In the genomic region with DNA sequence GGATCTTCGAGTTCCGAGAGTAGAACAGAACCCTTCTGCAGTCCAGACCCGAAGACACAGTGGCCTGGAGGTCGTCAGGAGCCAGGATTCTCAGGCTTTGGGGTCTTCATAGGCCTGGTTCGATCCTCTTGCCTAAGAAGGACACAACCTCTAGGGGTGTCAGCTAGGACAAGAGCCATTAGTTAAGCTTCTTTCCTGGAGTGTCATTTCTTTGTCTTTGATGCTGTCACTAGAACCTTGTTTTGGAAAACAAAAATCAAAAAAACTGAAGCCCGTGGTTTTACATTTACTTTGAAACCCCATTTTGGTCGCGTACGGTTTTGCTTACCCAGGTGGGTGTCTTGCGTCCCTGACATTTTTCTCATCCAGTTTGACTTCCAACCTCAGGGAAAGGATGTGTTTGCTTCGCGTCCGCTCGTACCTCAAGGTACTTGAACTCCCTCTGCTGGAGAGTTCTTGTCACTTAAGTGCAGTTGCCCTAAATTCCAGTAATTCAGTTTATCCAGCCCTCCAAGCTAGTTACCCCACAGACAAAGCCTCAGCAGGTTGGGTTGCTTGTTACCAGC, we compare ENCODE assay signal across 8 mouse cellular contexts. TPM values are rescaled to one million over a fixed set of nuclear protein-coding genes. Genes with fewer than 3 reads are reported as not detected.
DNase-seq lines count a peak whose midpoint lies in the region; ATAC-seq and TF ChIP-seq lines count a peak whose summit lies in the region.

No protein-coding gene starts in this region.

- peak; percentile 62 for TF ChIP-seq RAD21 in CH12.LX (IDR thresholded peaks at IDR 0.05; ENCODE audit: low read depth, low read length)

- TF ChIP-seq EP300 in CH12.LX (IDR thresholded peaks at IDR 0.05; ENCODE audit: low read length), result no peak
- TF ChIP-seq EP300 in liver, embryonic 14.5 days (IDR thresholded peaks at IDR 0.05; ENCODE audit: low read depth), result no peak

- peak; percentile 54 to 77 for TF ChIP-seq CTCF in CH12.LX (conservative IDR thresholded peaks at IDR 0.05 in 1 of 2, IDR thresholded peaks at IDR 0.05 in 1 of 2; ENCODE audit: low read depth in 2 of 2, low read length in 2 of 2)
- peak; percentile 71 for TF ChIP-seq CTCF in bone marrow, adult 2 months (IDR thresholded peaks at IDR 0.05; ENCODE audit: control insufficient read depth, insufficient read depth, low read length)
- TF ChIP-seq CTCF in liver, embryonic 14.5 days (IDR thresholded peaks at IDR 0.05; ENCODE audit: low read depth), result peak; percentile 89
- TF ChIP-seq CTCF in thymus, adult 2 months (IDR thresholded peaks at IDR 0.05; ENCODE audit: borderline replicate concordance, control insufficient read depth, extremely low read depth, insufficient read depth, low read length, poor library complexity), result no peak

- ATAC-seq in embryonic facial prominence, embryonic 13.5 days (ENCODE audit: insufficient number of reproducible peaks, insufficient read depth, low FRiP score, low TSS enrichment, low read depth), result no peak
- peak; percentile 47 for ATAC-seq in heart, embryonic 16.5 days (replicated peaks; ENCODE audit: extremely low read depth, insufficient read depth, low FRiP score)
- peak; percentile 58 for ATAC-seq in liver, embryonic 14.5 days (ENCODE audit: insufficient read depth)

- H3K4me3 ChIP-seq in CH12.LX (replicated peaks in 1 of 3; ENCODE audit: low read depth in 2 of 3, low read length in 2 of 3, poor library complexity in 1 of 3), result peak overlapping the region; percentile 72 to 99 (median 93)
- H3K4me3 ChIP-seq in bone marrow, adult 2 months (replicated peaks; ENCODE audit: control insufficient read depth, low read depth, low read length), result peak overlapping the region; percentile 73
- peak overlapping the region; percentile 74 for H3K4me3 ChIP-seq in embryonic facial prominence, embryonic 13.5 days
- H3K4me3 ChIP-seq in heart, embryonic 16.5 days (ENCODE audit: low read length), result peak overlapping the region; percentile 86
- H3K4me3 ChIP-seq in liver, embryonic 14.5 days (ENCODE audit: insufficient read depth in 1 of 2, low read depth in 2 of 2, low read length in 2 of 2), result peak overlapping the region; percentile 92 to 100
- peak overlapping the region; percentile 82 for H3K4me3 ChIP-seq in thymus, adult 2 months (ENCODE audit: control insufficient read depth, insufficient read depth, low read length)

- H3K9ac ChIP-seq in CH12.LX (ENCODE audit: insufficient read depth, low read depth), result peak overlapping the region; percentile 100
- H3K9ac ChIP-seq in embryonic facial prominence, embryonic 13.5 days, result peak overlapping the region; percentile 89
- H3K9ac ChIP-seq in heart, embryonic 16.5 days (ENCODE audit: low read length), result peak overlapping the region; percentile 91
- peak overlapping the region; percentile 98 for H3K9ac ChIP-seq in liver, embryonic 14.5 days (replicated peaks)

- in situ Hi-C loops in CH12.LX (cut with MboI; ENCODE audit: low pct_ligation_motif_present, low pct_unique_long_range_greater_than_20kb, low sequenced_read_pairs), result no loop called here

- H3K36me3 ChIP-seq in CH12.LX (replicated peaks in 1 of 2; ENCODE audit: control insufficient read depth in 1 of 2, insufficient read depth in 1 of 2, low read length in 1 of 2), result peaks cover 3 to 25% of the 10 kb centered on the region in 2 experiments
- no peaks in the 10 kb centered on the region; the same call in 1 of the 2 replicates for H3K36me3 ChIP-seq in embryonic facial prominence, embryonic 13.5 days
- H3K36me3 ChIP-seq in heart, embryonic 16.5 days (ENCODE audit: control insufficient read depth, insufficient read depth), result no peaks in the 10 kb centered on the region
- H3K36me3 ChIP-seq in liver, embryonic 14.5 days (replicated peaks; ENCODE audit: control insufficient read depth, insufficient read depth, low read depth), result peaks cover 3% of the 10 kb centered on the region
- no peaks in the 10 kb centered on the region for H3K36me3 ChIP-seq in thymus, adult 2 months (ENCODE audit: control insufficient read depth, insufficient read depth, low read length)

- peaks cover 2 to 28% of the 10 kb centered on the region in 2 experiments; a peak in 2 of 4 replicates for H3K4me1 ChIP-seq in CH12.LX (ENCODE audit: control insufficient read depth in 1 of 2, insufficient read depth in 2 of 2)
- no peaks in the 10 kb centered on the region; the same call in 1 of the 2 replicates for H3K4me1 ChIP-seq in bone marrow, adult 2 months (ENCODE audit: control insufficient read depth, insufficient read depth, low read length)
- peaks cover 32% of the 10 kb centered on the region for H3K4me1 ChIP-seq in embryonic facial prominence, embryonic 13.5 days
- peaks cover 16% of the 10 kb centered on the region for H3K4me1 ChIP-seq in heart, embryonic 16.5 days (ENCODE audit: control insufficient read depth, insufficient read depth, low read length)
- peaks cover 4 to 18% of the 10 kb centered on the region in 2 experiments for H3K4me1 ChIP-seq in liver, embryonic 14.5 days (replicated peaks; ENCODE audit: control insufficient read depth in 2 of 2, insufficient read depth in 2 of 2, low read length in 1 of 2)
- peaks cover 24% of the 10 kb centered on the region for H3K4me1 ChIP-seq in thymus, adult 2 months (replicated peaks; ENCODE audit: control insufficient read depth, insufficient read depth, low read length)

- WGBS in bone marrow, adult 2 months, result under 1% methylated on average over 14 of the region's 14 CpGs
- WGBS in embryonic facial prominence, embryonic 13.5 days, result under 1% methylated on average over 14 of the region's 14 CpGs
- under 1% methylated on average over 14 of the region's 14 CpGs for WGBS in heart, embryonic 16.5 days
- under 1% methylated on average over 14 of the region's 14 CpGs for WGBS in liver, embryonic 14.5 days (ENCODE audit: insufficient replicate concordance)
- whole genome bisulfite sequencing in thymus, adult 2 months, result 0% methylated on average over 14 of the region's 14 CpGs

- peaks cover 17% of the 10 kb centered on the region for H3K79me2 ChIP-seq in CH12.LX (replicated peaks; ENCODE audit: control insufficient read depth, extremely low read depth, insufficient read depth, poor library complexity, severe bottlenecking)

- peak overlapping the region; percentile 87 for H3K4me2 ChIP-seq in CH12.LX (ENCODE audit: insufficient read depth, low read depth, poor library complexity, severe bottlenecking)
- peak overlapping the region; percentile 67 for H3K4me2 ChIP-seq in embryonic facial prominence, embryonic 13.5 days
- peak overlapping the region; percentile 96 for H3K4me2 ChIP-seq in heart, embryonic 16.5 days (ENCODE audit: low read depth, low read length)
- peak overlapping the region; percentile 98 for H3K4me2 ChIP-seq in liver, embryonic 14.5 days (ENCODE audit: low read depth)

- peak overlapping the region; percentile 91 for H3K27ac ChIP-seq in CH12.LX (ENCODE audit: insufficient read depth, low read depth)
- H3K27ac ChIP-seq in bone marrow, adult 2 months (ENCODE audit: control insufficient read depth, insufficient read depth, low read depth, low read length, poor library complexity), result peak overlapping the region; percentile 76
- H3K27ac ChIP-seq in embryonic facial prominence, embryonic 13.5 days, result peak overlapping the region; percentile 95
- H3K27ac ChIP-seq in heart, embryonic 16.5 days (ENCODE audit: low read length), result peak overlapping the region; percentile 97
- H3K27ac ChIP-seq in liver, embryonic 14.5 days, result peak overlapping the region; percentile 94
- H3K27ac ChIP-seq in thymus, adult 2 months (ENCODE audit: control insufficient read depth, insufficient read depth, low read length), result peak overlapping the region; percentile 93

- DNase-seq in CH12.LX (ENCODE audit: extremely low read depth), result peak; percentile 83
- DNase-seq in kidney, postnatal 25 days, result peak; percentile 73 to 74
- peak; percentile 81 to 82 (median 82) for DNase-seq in liver, embryonic 14.5 days (ENCODE audit: low read depth in 3 of 3, low spot score in 3 of 3)
- peak; percentile 60 for DNase-seq in neural tube, embryonic 10.5 days (ENCODE audit: extremely low spot score, low spot score)
- DNase-seq in thymus, adult 2 months, result peak; percentile 65

- TF ChIP-seq POLR2A in CH12.LX (IDR thresholded peaks at IDR 0.05; ENCODE audit: low read depth, low read length), result no peak
- TF ChIP-seq POLR2A in bone marrow, adult 2 months (IDR thresholded peaks at IDR 0.05; ENCODE audit: borderline replicate concordance, control insufficient read depth, low read depth, low read length), result no peak
- TF ChIP-seq POLR2A in thymus, adult 2 months (IDR thresholded peaks at IDR 0.05; ENCODE audit: control insufficient read depth, extremely low read depth, insufficient read depth, low read length, poor library complexity), result no peak

- dilution Hi-C loops in CH12.LX (cut with MboI; ENCODE audit: extremely low pct_ligation_motif_present, extremely low pct_unique_long_range_greater_than_20kb, low sequenced_read_pairs), result no loop called here

- H3K27me3 ChIP-seq in CH12.LX (replicated peaks), result no peaks in the 10 kb centered on the region
- no peaks in the 10 kb centered on the region for H3K27me3 ChIP-seq in embryonic facial prominence, embryonic 13.5 days
- H3K27me3 ChIP-seq in heart, embryonic 16.5 days (ENCODE audit: control insufficient read depth, insufficient read depth, low read length), result no peaks in the 10 kb centered on the region
- no peaks in the 10 kb centered on the region for H3K27me3 ChIP-seq in liver, embryonic 14.5 days (ENCODE audit: control insufficient read depth, insufficient read depth, low read length)
- H3K27me3 ChIP-seq in thymus, adult 2 months (ENCODE audit: control insufficient read depth, insufficient read depth, low read length), result no peaks in the 10 kb centered on the region

- no peaks in the 10 kb centered on the region for H3K9me3 ChIP-seq in CH12.LX (replicated peaks; ENCODE audit: low read length)
- no peaks in the 10 kb centered on the region for H3K9me3 ChIP-seq in embryonic facial prominence, embryonic 13.5 days
- H3K9me3 ChIP-seq in heart, embryonic 16.5 days (replicated peaks; ENCODE audit: control insufficient read depth, low read length), result no peaks in the 10 kb centered on the region
- no peaks in the 10 kb centered on the region for H3K9me3 ChIP-seq in liver, embryonic 14.5 days (ENCODE audit: control insufficient read depth, low read length)

RNA-seq across cellular contexts. Expression of a gene that starts 0.6 kb away (rescaled TPM):
- total RNA-seq in CH12.LX (2012; rRNA removed) (47.2 and 51.5 TPM in 2 replicates), CH12.LX (2014; rRNA removed) (31.7 and 38.6 TPM in 2 replicates)
- polyA plus RNA-seq in CH12.LX (2012; ENCODE audit: insufficient read length, low read depth), result 65.9 and 80.3 TPM in 2 replicates
- polyA plus RNA-seq in bone marrow, adult 2 months (2011; ENCODE audit: insufficient read depth, insufficient read length, low replicate concordance, missing spikeins), result 45.9 and 61.1 TPM in 2 replicates
- 65.4 and 79.4 TPM in 2 replicates for polyA plus RNA-seq in embryonic facial prominence, embryonic 13.5 days (2015; fragmentation: Nextera tagmentation; extraction: Ambion mirVana)
- polyA plus RNA-seq in heart, embryonic 16.5 days (2015; fragmentation: Nextera tagmentation; extraction: Ambion mirVana), result 29.6 and 30.4 TPM in 2 replicates
- 8.1 and 12.9 TPM in 2 replicates for polyA plus RNA-seq in liver, embryonic 14.5 days (2012; rRNA removed)
- 23.3 and 23.4 TPM in 2 replicates for polyA plus RNA-seq in liver, embryonic 14.5 days (2014; fragmentation: Nextera tagmentation; extraction: Ambion mirVana)
- polyA plus RNA-seq in thymus, adult 2 months (2012; rRNA removed), result 21.3 and 29.3 TPM in 2 replicates

RNA-seq across cellular contexts. Expression of a gene that starts 6.9 kb away (rescaled TPM):
- total RNA-seq in CH12.LX (2012; rRNA removed) (not detected in 2 replicates), CH12.LX (2014; rRNA removed) (not detected in 2 replicates)
- polyA plus RNA-seq in CH12.LX (2012; ENCODE audit: insufficient read length, low read depth), result not detected in 2 replicates
- polyA plus RNA-seq in bone marrow, adult 2 months (2011; ENCODE audit: insufficient read depth, insufficient read length, low replicate concordance, missing spikeins), result not detected in 2 replicates
- 0.14 and 0.51 TPM in 2 replicates for polyA plus RNA-seq in embryonic facial prominence, embryonic 13.5 days (2015; fragmentation: Nextera tagmentation; extraction: Ambion mirVana)
- not detected in 2 replicates for polyA plus RNA-seq in heart, embryonic 16.5 days (2015; fragmentation: Nextera tagmentation; extraction: Ambion mirVana)
- polyA plus RNA-seq in liver, embryonic 14.5 days (2012; rRNA removed), result 0.02 TPM in 2 replicates
- polyA plus RNA-seq in liver, embryonic 14.5 days (2014; fragmentation: Nextera tagmentation; extraction: Ambion mirVana), result not detected in 2 replicates
- 0.19 and 0.24 TPM in 2 replicates for polyA plus RNA-seq in thymus, adult 2 months (2012; rRNA removed)

RNA-seq across cellular contexts. Expression of a gene that starts 20.9 kb away (rescaled TPM):
- 24.2 and 32.4 TPM in 2 replicates for total RNA-seq in CH12.LX (2012; rRNA removed)
- total RNA-seq in CH12.LX (2014; rRNA removed), result 48.8 and 50.2 TPM in 2 replicates
- 38.6 and 39.2 TPM in 2 replicates for polyA plus RNA-seq in CH12.LX (2012; ENCODE audit: insufficient read length, low read depth)
- polyA plus RNA-seq in bone marrow, adult 2 months (2011; ENCODE audit: insufficient read depth, insufficient read length, low replicate concordance, missing spikeins), result 5.1 and 5.3 TPM in 2 replicates
- polyA plus RNA-seq in embryonic facial prominence, embryonic 13.5 days (2015; fragmentation: Nextera tagmentation; extraction: Ambion mirVana), result 31.6 and 32.3 TPM in 2 replicates
- polyA plus RNA-seq in heart, embryonic 16.5 days (2015; fragmentation: Nextera tagmentation; extraction: Ambion mirVana), result 45.1 and 46.1 TPM in 2 replicates
- polyA plus RNA-seq in liver, embryonic 14.5 days (2012; rRNA removed), result 12.9 and 14.2 TPM in 2 replicates
- 20.8 and 21.4 TPM in 2 replicates for polyA plus RNA-seq in liver, embryonic 14.5 days (2014; fragmentation: Nextera tagmentation; extraction: Ambion mirVana)
- 9.8 and 10.9 TPM in 2 replicates for polyA plus RNA-seq in thymus, adult 2 months (2012; rRNA removed)

RNA-seq across cellular contexts. Expression of a gene that starts 21.4 kb away (rescaled TPM):
- 0.30 and 0.80 TPM in 2 replicates for total RNA-seq in CH12.LX (2012; rRNA removed)
- 0.62 and 1.2 TPM in 2 replicates for total RNA-seq in CH12.LX (2014; rRNA removed)
- polyA plus RNA-seq in CH12.LX (2012; ENCODE audit: insufficient read length, low read depth), result 0.80 and 1.7 TPM in 2 replicates
- polyA plus RNA-seq in bone marrow, adult 2 months (2011; ENCODE audit: insufficient read depth, insufficient read length, low replicate concordance, missing spikeins), result 3.2 and 4.4 TPM in 2 replicates
- polyA plus RNA-seq in embryonic facial prominence, embryonic 13.5 days (2015; fragmentation: Nextera tagmentation; extraction: Ambion mirVana), result 0.58 and 0.62 TPM in 2 replicates
- 0.17 TPM in 1 of 2 replicates, not detected in the other for polyA plus RNA-seq in heart, embryonic 16.5 days (2015; fragmentation: Nextera tagmentation; extraction: Ambion mirVana)
- 0.73 and 1.1 TPM in 2 replicates for polyA plus RNA-seq in liver, embryonic 14.5 days (2012; rRNA removed)
- polyA plus RNA-seq in liver, embryonic 14.5 days (2014; fragmentation: Nextera tagmentation; extraction: Ambion mirVana), result 0.52 and 0.58 TPM in 2 replicates
- 0.39 and 0.96 TPM in 2 replicates for polyA plus RNA-seq in thymus, adult 2 months (2012; rRNA removed)

RNA-seq across cellular contexts. Expression of a gene that starts 36.0 kb away (rescaled TPM):
- total RNA-seq in CH12.LX (2012; rRNA removed), result 1.0 and 1.3 TPM in 2 replicates
- total RNA-seq in CH12.LX (2014; rRNA removed), result 0.63 and 0.66 TPM in 2 replicates
- polyA plus RNA-seq in CH12.LX (2012; ENCODE audit: insufficient read length, low read depth), result 0.99 and 1.1 TPM in 2 replicates
- polyA plus RNA-seq in bone marrow, adult 2 months (2011; ENCODE audit: insufficient read depth, insufficient read length, low replicate concordance, missing spikeins), result 2.6 and 4.0 TPM in 2 replicates
- polyA plus RNA-seq in embryonic facial prominence, embryonic 13.5 days (2015; fragmentation: Nextera tagmentation; extraction: Ambion mirVana), result 2.0 TPM in 1 of 2 replicates, not detected in the other
- polyA plus RNA-seq in heart, embryonic 16.5 days (2015; fragmentation: Nextera tagmentation; extraction: Ambion mirVana), result 0.15 and 0.26 TPM in 2 replicates
- 54.1 and 61.3 TPM in 2 replicates for polyA plus RNA-seq in liver, embryonic 14.5 days (2012; rRNA removed)
- polyA plus RNA-seq in liver, embryonic 14.5 days (2014; fragmentation: Nextera tagmentation; extraction: Ambion mirVana), result 73.7 and 74.1 TPM in 2 replicates
- 0.38 and 4.1 TPM in 2 replicates for polyA plus RNA-seq in thymus, adult 2 months (2012; rRNA removed)
